Mouse (Mus musculus): ENCODE results near the gene Stat4. TPM values are rescaled to one million over a fixed set of nuclear protein-coding genes. Genes with fewer than 3 reads are reported as not detected.
A peak's percentile ranks its signal among the peaks of the same experiment; 100 is the strongest.

Gene Stat4
- polyA plus RNA-seq, 1 experiment = not detected

GRCm38 (mm10) chr1:52098618-52099232 lies 111.8 kb downstream of the Stat4 start:
- TF ChIP-seq POLR2AphosphoS2 (IDR thresholded peaks at IDR 0.05; ENCODE audit: insufficient read length, low read depth) (no peak), POLR2A (IDR thresholded peaks at IDR 0.05; ENCODE audit: insufficient read length, low read depth) (no peak), SRF (IDR thresholded peaks at IDR 0.05; ENCODE audit: control insufficient read depth, insufficient read length, low read depth) (no peak), REST (IDR thresholded peaks at IDR 0.05; ENCODE audit: insufficient read depth, insufficient read length) (no peak), MAX (IDR thresholded peaks at IDR 0.05; ENCODE audit: low read depth) (no peak), USF1 (IDR thresholded peaks at IDR 0.05; ENCODE audit: low read depth) (no peak), TCF12 (IDR thresholded peaks at IDR 0.05; ENCODE audit: insufficient read depth, poor library complexity, severe bottlenecking) (no peak), CEBPB (IDR thresholded peaks at IDR 0.05; ENCODE audit: insufficient read depth, poor library complexity, severe bottlenecking) (no peak), MYOD1 (IDR thresholded peaks at IDR 0.05; ENCODE audit: control insufficient read depth in 1 of 3, insufficient read length in 2 of 3, low read depth in 2 of 3) (no peak)
- Histone ChIP-seq H3K4me3 (no peak overlapping the region), H3ac (ENCODE audit: control insufficient read depth, insufficient read length) (no peak overlapping the region), H3K36me3 (ENCODE audit: control insufficient read depth, insufficient read depth) (no peaks in the 10 kb centered on the region), H3K79me2 (ENCODE audit: control insufficient read depth, insufficient read depth) (no peaks in the 10 kb centered on the region), H3K4me2 (ENCODE audit: low read depth) (no peak overlapping the region), H3K27me3 (ENCODE audit: control insufficient read depth, insufficient read depth, insufficient read length) (no peaks in the 10 kb centered on the region)

GRCm38 (mm10) chr1:52100496-52100895 lies 113.5 kb downstream of the Stat4 start:
- Histone ChIP-seq H3ac (ENCODE audit: control insufficient read depth, insufficient read length) (no peak overlapping the region), H3K4me3 (no peak overlapping the region), H3K79me2 (ENCODE audit: control insufficient read depth, insufficient read depth) (no peaks in the 10 kb centered on the region), H3K36me3 (ENCODE audit: control insufficient read depth, insufficient read depth) (no peaks in the 10 kb centered on the region), H3K4me2 (ENCODE audit: low read depth) (peak overlapping the region; percentile 39), H3K27me3 (ENCODE audit: control insufficient read depth, insufficient read depth, insufficient read length) (no peaks in the 10 kb centered on the region)
- TF ChIP-seq TCF12 (IDR thresholded peaks at IDR 0.05; ENCODE audit: insufficient read depth, poor library complexity, severe bottlenecking) = no peak
- TF ChIP-seq E2F4 (IDR thresholded peaks at IDR 0.05; ENCODE audit: insufficient read depth) = no peak
- TF ChIP-seq REST (IDR thresholded peaks at IDR 0.05; ENCODE audit: insufficient read depth, insufficient read length) = no peak
- no peak for TF ChIP-seq POLR2A (IDR thresholded peaks at IDR 0.05; ENCODE audit: insufficient read length, low read depth)
- no peak for TF ChIP-seq MAX (IDR thresholded peaks at IDR 0.05; ENCODE audit: low read depth)
- no peak for TF ChIP-seq POLR2AphosphoS2 (IDR thresholded peaks at IDR 0.05; ENCODE audit: insufficient read length, low read depth)
- TF ChIP-seq TCF3 (IDR thresholded peaks at IDR 0.05; ENCODE audit: insufficient read length, low read depth) = no peak
- TF ChIP-seq CEBPB (IDR thresholded peaks at IDR 0.05; ENCODE audit: insufficient read depth, poor library complexity, severe bottlenecking) = no peak
- no peak for TF ChIP-seq SRF (IDR thresholded peaks at IDR 0.05; ENCODE audit: control insufficient read depth, insufficient read length, low read depth)
- no peak for TF ChIP-seq USF1 (IDR thresholded peaks at IDR 0.05; ENCODE audit: low read depth)
- TF ChIP-seq MYOG (IDR thresholded peaks at IDR 0.05; ENCODE audit: control insufficient read depth in 1 of 3, insufficient read depth in 1 of 3, insufficient read length in 2 of 3, low read depth in 2 of 3) = no peak
- TF ChIP-seq MYOD1 (IDR thresholded peaks at IDR 0.05; ENCODE audit: control insufficient read depth in 1 of 3, insufficient read length in 2 of 3, low read depth in 2 of 3) = no peak

GRCm38 (mm10) chr1:52102795-52103194 lies 115.8 kb downstream of the Stat4 start:
- Histone ChIP-seq H3K79me2 (ENCODE audit: control insufficient read depth, insufficient read depth) (no peaks in the 10 kb centered on the region), H3K27me3 (ENCODE audit: control insufficient read depth, insufficient read depth, insufficient read length) (no peaks in the 10 kb centered on the region), H3K36me3 (ENCODE audit: control insufficient read depth, insufficient read depth) (no peaks in the 10 kb centered on the region), H3K4me3 (no peak overlapping the region), H3ac (ENCODE audit: control insufficient read depth, insufficient read length) (no peak overlapping the region), H3K4me2 (ENCODE audit: low read depth) (no peak overlapping the region)
- TF ChIP-seq USF1 (IDR thresholded peaks at IDR 0.05; ENCODE audit: low read depth) (no peak), SRF (IDR thresholded peaks at IDR 0.05; ENCODE audit: control insufficient read depth, insufficient read length, low read depth) (no peak), MYOG (IDR thresholded peaks at IDR 0.05; ENCODE audit: control insufficient read depth in 1 of 3, insufficient read depth in 1 of 3, insufficient read length in 2 of 3, low read depth in 2 of 3) (no peak), MAX (IDR thresholded peaks at IDR 0.05; ENCODE audit: low read depth) (no peak), CEBPB (IDR thresholded peaks at IDR 0.05; ENCODE audit: insufficient read depth, poor library complexity, severe bottlenecking) (no peak), POLR2A (IDR thresholded peaks at IDR 0.05; ENCODE audit: insufficient read length, low read depth) (no peak), E2F4 (IDR thresholded peaks at IDR 0.05; ENCODE audit: insufficient read depth) (no peak), POLR2AphosphoS2 (IDR thresholded peaks at IDR 0.05; ENCODE audit: insufficient read length, low read depth) (no peak), TCF12 (IDR thresholded peaks at IDR 0.05; ENCODE audit: insufficient read depth, poor library complexity, severe bottlenecking) (no peak), MYOD1 (IDR thresholded peaks at IDR 0.05; ENCODE audit: control insufficient read depth in 1 of 3, insufficient read length in 2 of 3, low read depth in 2 of 3) (no peak), TCF3 (IDR thresholded peaks at IDR 0.05; ENCODE audit: insufficient read length, low read depth) (no peak), REST (IDR thresholded peaks at IDR 0.05; ENCODE audit: insufficient read depth, insufficient read length) (no peak)

- Histone ChIP-seq H3K4me2 (ENCODE audit: low read depth) (no peak overlapping the region), H3K27me3 (ENCODE audit: control insufficient read depth, insufficient read depth, insufficient read length) (no peaks in the 10 kb centered on the region), H3K79me2 (ENCODE audit: control insufficient read depth, insufficient read depth) (no peaks in the 10 kb centered on the region), H3ac (ENCODE audit: control insufficient read depth, insufficient read length) (no peak overlapping the region), H3K4me3 (no peak overlapping the region), H3K36me3 (ENCODE audit: control insufficient read depth, insufficient read depth) (no peaks in the 10 kb centered on the region)
- TF ChIP-seq MYOG (IDR thresholded peaks at IDR 0.05; ENCODE audit: control insufficient read depth in 1 of 3, insufficient read depth in 1 of 3, insufficient read length in 2 of 3, low read depth in 2 of 3) (no peak), SRF (IDR thresholded peaks at IDR 0.05; ENCODE audit: control insufficient read depth, insufficient read length, low read depth) (no peak), MAX (IDR thresholded peaks at IDR 0.05; ENCODE audit: low read depth) (no peak), REST (IDR thresholded peaks at IDR 0.05; ENCODE audit: insufficient read depth, insufficient read length) (no peak), MYOD1 (IDR thresholded peaks at IDR 0.05; ENCODE audit: control insufficient read depth in 1 of 3, insufficient read length in 2 of 3, low read depth in 2 of 3) (no peak), E2F4 (IDR thresholded peaks at IDR 0.05; ENCODE audit: insufficient read depth) (no peak), TCF3 (IDR thresholded peaks at IDR 0.05; ENCODE audit: insufficient read length, low read depth) (no peak), POLR2AphosphoS2 (IDR thresholded peaks at IDR 0.05; ENCODE audit: insufficient read length, low read depth) (no peak), POLR2A (IDR thresholded peaks at IDR 0.05; ENCODE audit: insufficient read length, low read depth) (no peak), TCF12 (IDR thresholded peaks at IDR 0.05; ENCODE audit: insufficient read depth, poor library complexity, severe bottlenecking) (no peak), CEBPB (IDR thresholded peaks at IDR 0.05; ENCODE audit: insufficient read depth, poor library complexity, severe bottlenecking) (no peak), USF1 (IDR thresholded peaks at IDR 0.05; ENCODE audit: low read depth) (no peak)
Measured at GRCm38 (mm10) chr1:52107206-52107605, 120.3 kb downstream of the Stat4 start.

Measured in myocyte (in vitro differentiated cells).